Mouse (Mus musculus): Measurements from ENCODE around the gene Itga11. TPM values are rescaled to one million over a fixed set of nuclear protein-coding genes. Genes with fewer than 3 reads are reported as not detected.

Itga11 gene
- total and polyA plus RNA-seq, 3 experiments, result 0.04 to 0.31 (median 0.04) TPM

GRCm38 (mm10) chr9:62707870-62708269, 30.2 kb downstream of the Itga11 start:
- H3K36me3 ChIP-seq (replicated peaks in 1 of 2; ENCODE audit: control insufficient read depth in 1 of 2, insufficient read depth in 1 of 2, low read length in 1 of 2), result no peaks in the 10 kb centered on the region
- H3K4me2 ChIP-seq (ENCODE audit: insufficient read depth, low read depth, poor library complexity, severe bottlenecking), result no peak overlapping the region
- in situ Hi-C loops (cut with MboI; ENCODE audit: low pct_ligation_motif_present, low pct_unique_long_range_greater_than_20kb, low sequenced_read_pairs) (no loop called here), dilution Hi-C loops (cut with MboI; ENCODE audit: extremely low pct_ligation_motif_present, extremely low pct_unique_long_range_greater_than_20kb, low sequenced_read_pairs) (no loop called here)
- no peaks in the 10 kb centered on the region for H3K79me2 ChIP-seq (replicated peaks; ENCODE audit: control insufficient read depth, extremely low read depth, insufficient read depth, poor library complexity, severe bottlenecking)
- H3K27me3 ChIP-seq (replicated peaks), result peaks cover 11% of the 10 kb centered on the region
- no peak overlapping the region for H3K27ac ChIP-seq (ENCODE audit: insufficient read depth, low read depth)
- H3K4me1 ChIP-seq (ENCODE audit: control insufficient read depth in 1 of 2, insufficient read depth in 2 of 2), result peaks cover 2 to 7% of the 10 kb centered on the region in 2 experiments; a peak in 1 of 4 replicates
- TF ChIP-seq KAT2A (IDR thresholded peaks at IDR 0.05; ENCODE audit: insufficient replicate concordance, low read length) (no peak), MXI1 (IDR thresholded peaks at IDR 0.05; ENCODE audit: low read depth, low read length) (no peak), USF2 (conservative IDR thresholded peaks at IDR 0.05; ENCODE audit: low read depth, low read length) (no peak), POLR2AphosphoS2 (IDR thresholded peaks at IDR 0.05; ENCODE audit: low read depth, low read length) (no peak), ZC3H11A (IDR thresholded peaks at IDR 0.05; ENCODE audit: low read depth, low read length) (no peak), ETS1 (conservative IDR thresholded peaks at IDR 0.05; ENCODE audit: low read depth, low read length) (no peak), MEF2A (IDR thresholded peaks at IDR 0.05; ENCODE audit: borderline replicate concordance, low read depth, low read length) (no peak), JUN (IDR thresholded peaks at IDR 0.05; ENCODE audit: insufficient read depth, low read depth, low read length) (no peak), HCFC1 (IDR thresholded peaks at IDR 0.05; ENCODE audit: low read depth, low read length) (no peak), TBP (conservative IDR thresholded peaks at IDR 0.05; ENCODE audit: low read depth, low read length) (no peak), USF1 (IDR thresholded peaks at IDR 0.05; ENCODE audit: low read depth, low read length) (no peak), ZMIZ1 (IDR thresholded peaks at IDR 0.05; ENCODE audit: low read depth, low read length) (no peak), SMC3 (IDR thresholded peaks at IDR 0.05; ENCODE audit: low read depth, low read length) (no peak), MAFK (IDR thresholded peaks at IDR 0.05; ENCODE audit: insufficient replicate concordance, low read length) (no peak), PAX5 (IDR thresholded peaks at IDR 0.05; ENCODE audit: low read length) (no peak), MAZ (IDR thresholded peaks at IDR 0.05; ENCODE audit: low read depth, low read length) (no peak), JUND (conservative IDR thresholded peaks at IDR 0.05; ENCODE audit: low read depth, low read length) (no peak)
- no peak overlapping the region for H3K4me3 ChIP-seq (replicated peaks in 1 of 3; ENCODE audit: low read depth in 2 of 3, low read length in 2 of 3, poor library complexity in 1 of 3)
- H3K9me3 ChIP-seq (replicated peaks; ENCODE audit: low read length), result no peaks in the 10 kb centered on the region
- H3K9ac ChIP-seq (ENCODE audit: insufficient read depth, low read depth), result no peak overlapping the region
- DNase-seq (ENCODE audit: extremely low read depth), result no peak

DNA sequence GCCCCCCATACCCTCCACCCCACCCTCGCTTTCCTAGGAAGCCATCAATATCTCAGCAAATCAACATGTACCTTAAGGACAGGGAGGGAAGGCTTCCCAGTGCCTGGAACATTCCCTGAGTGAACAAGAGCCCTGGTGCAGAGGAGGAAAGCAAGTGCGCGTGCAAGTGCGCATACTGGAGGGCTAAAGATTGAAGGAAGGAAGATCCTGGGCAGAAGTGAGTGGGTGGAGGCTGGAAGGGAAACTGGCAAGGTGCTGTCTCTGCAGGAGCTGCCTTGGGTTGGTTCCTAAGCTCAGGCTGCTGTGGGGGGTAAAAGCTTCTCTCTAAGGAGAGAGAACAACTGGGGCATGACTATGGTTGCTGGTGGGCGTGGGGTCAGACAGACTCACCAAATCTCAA, 32.4 kb downstream of the Itga11 start:
- no peaks in the 10 kb centered on the region for H3K79me2 ChIP-seq (replicated peaks; ENCODE audit: control insufficient read depth, extremely low read depth, insufficient read depth, poor library complexity, severe bottlenecking)
- no peak overlapping the region for H3K27ac ChIP-seq (ENCODE audit: insufficient read depth, low read depth)
- H3K4me3 ChIP-seq (replicated peaks in 1 of 3; ENCODE audit: low read depth in 2 of 3, low read length in 2 of 3, poor library complexity in 1 of 3), result no peak overlapping the region
- DNase-seq (ENCODE audit: extremely low read depth), result no peak
- H3K36me3 ChIP-seq (replicated peaks in 1 of 2; ENCODE audit: control insufficient read depth in 1 of 2, insufficient read depth in 1 of 2, low read length in 1 of 2), result no peaks in the 10 kb centered on the region
- peaks cover 11% of the 10 kb centered on the region for H3K27me3 ChIP-seq (replicated peaks)
- dilution Hi-C loops (cut with MboI; ENCODE audit: extremely low pct_ligation_motif_present, extremely low pct_unique_long_range_greater_than_20kb, low sequenced_read_pairs), result no loop called here
- no peak overlapping the region for H3K4me2 ChIP-seq (ENCODE audit: insufficient read depth, low read depth, poor library complexity, severe bottlenecking)
- in situ Hi-C loops (cut with MboI; ENCODE audit: low pct_ligation_motif_present, low pct_unique_long_range_greater_than_20kb, low sequenced_read_pairs), result loop anchor here (10.0 kb wide), 1 partner anchor 85 kb away; no protein-coding TSS in a partner anchor
- TF ChIP-seq ZNF384 (IDR thresholded peaks at IDR 0.05; ENCODE audit: low read depth, low read length) (no peak), GABPA (IDR thresholded peaks at IDR 0.05; ENCODE audit: insufficient replicate concordance, low read depth, low read length) (no peak), KAT2A (IDR thresholded peaks at IDR 0.05; ENCODE audit: insufficient replicate concordance, low read length) (no peak), NRF1 (IDR thresholded peaks at IDR 0.05; ENCODE audit: low read depth, low read length) (no peak), E2F4 (IDR thresholded peaks at IDR 0.05; ENCODE audit: insufficient replicate concordance, low read depth, low read length) (no peak), ETS1 (conservative IDR thresholded peaks at IDR 0.05; ENCODE audit: low read depth, low read length) (no peak), MAFK (IDR thresholded peaks at IDR 0.05; ENCODE audit: insufficient replicate concordance, low read length) (no peak), SMC3 (IDR thresholded peaks at IDR 0.05; ENCODE audit: low read depth, low read length) (no peak), CTCF (conservative IDR thresholded peaks at IDR 0.05 in 1 of 2, IDR thresholded peaks at IDR 0.05 in 1 of 2; ENCODE audit: low read depth in 2 of 2, low read length in 2 of 2) (no peak), IRF4 (IDR thresholded peaks at IDR 0.05; ENCODE audit: low read depth, low read length) (no peak), EP300 (IDR thresholded peaks at IDR 0.05; ENCODE audit: low read length) (no peak), MYC (IDR thresholded peaks at IDR 0.05; ENCODE audit: low read depth, low read length) (no peak), NELFE (IDR thresholded peaks at IDR 0.05; ENCODE audit: low read depth, low read length) (no peak), USF1 (IDR thresholded peaks at IDR 0.05; ENCODE audit: low read depth, low read length) (no peak), MXI1 (IDR thresholded peaks at IDR 0.05; ENCODE audit: low read depth, low read length) (no peak), JUN (IDR thresholded peaks at IDR 0.05; ENCODE audit: insufficient read depth, low read depth, low read length) (no peak), HCFC1 (IDR thresholded peaks at IDR 0.05; ENCODE audit: low read depth, low read length) (no peak), RAD21 (IDR thresholded peaks at IDR 0.05; ENCODE audit: low read depth, low read length) (no peak)
- no peak overlapping the region for H3K9ac ChIP-seq (ENCODE audit: insufficient read depth, low read depth)
- no peaks in the 10 kb centered on the region for H3K9me3 ChIP-seq (replicated peaks; ENCODE audit: low read length)
- H3K4me1 ChIP-seq (ENCODE audit: control insufficient read depth in 1 of 2, insufficient read depth in 2 of 2), result peaks cover 2 to 7% of the 10 kb centered on the region in 2 experiments; a peak in 1 of 4 replicates

Measured in CH12.LX (cell line).